Mouse (Mus musculus) stomach, postnatal 0 days (tissue): ENCODE data around the gene Duox1. TPM values are rescaled to one million over a fixed set of nuclear protein-coding genes. Genes with fewer than 3 reads are reported as not detected.

Source experiments
- ATAC-seq: fragments of 200-750 bp; cut with Nextera tagmentation; 2 replicates; pipeline ENCODE4 v1.8.0; 2017; ENCODE audit not compliant: low FRiP score, low TSS enrichment
- DNase-seq: peaks from one replicate; pipeline ENCODE4 v3.0.0-alpha.2; 2016; ENCODE audit warnings: low spot score
- H3K27ac ChIP-seq: fragments of 300-500 bp; sonication (generic); replicated peaks from 2 replicates; pipeline ENCODE4 v1.5.1; 2014; ENCODE audit warnings: mild to moderate bottlenecking, control low read depth
- H3K27me3 ChIP-seq: fragments of 300-500 bp; sonication (generic); 2 replicates; pipeline ENCODE4 v1.6.1; 2014; ENCODE audit warnings: low read length; ENCODE audit not compliant: control insufficient read depth, insufficient read depth
- H3K36me3 ChIP-seq: fragments of 300-500 bp; sonication (generic); 2 replicates; pipeline ENCODE4 v1.6.1; 2014; ENCODE audit warnings: low read length, mixed read lengths; ENCODE audit not compliant: control insufficient read depth, insufficient read depth
- H3K4me1 ChIP-seq: fragments of 300-500 bp; sonication (generic); replicated peaks from 2 replicates; pipeline ENCODE4 v1.6.1; 2014; ENCODE audit warnings: antibody characterized with exemption; ENCODE audit not compliant: control insufficient read depth, insufficient read depth
- H3K4me2 ChIP-seq: fragments of 300-500 bp; sonication (generic); replicated peaks from 2 replicates; pipeline ENCODE4 v1.6.1; 2014; ENCODE audit warnings: low read depth, mild to moderate bottlenecking, control low read depth, moderate library complexity
- H3K4me3 ChIP-seq: fragments of 300-500 bp; sonication (generic); 2 replicates; pipeline ENCODE4 v1.5.1; 2014; ENCODE audit warnings: low read depth, low read length, control low read depth
- H3K9ac ChIP-seq: fragments of 300-500 bp; sonication (generic); 2 replicates; pipeline ENCODE4 v1.6.1; 2014; ENCODE audit warnings: mild to moderate bottlenecking, low read length, control low read depth, mixed read lengths
- H3K9me3 ChIP-seq: fragments of 300-500 bp; sonication (generic); 2 replicates; pipeline ENCODE4 v1.6.1; 2016; ENCODE audit warnings: low read length; ENCODE audit not compliant: control insufficient read depth
- CTCF ChIP-seq: IDR thresholded peaks from 2 replicates; pipeline ENCODE4 v1.5.1; 2016; ENCODE audit warnings: antibody characterized with exemption, low read depth, mild to moderate bottlenecking, moderate library complexity
- EP300 ChIP-seq: optimal IDR thresholded peaks from 2 replicates; pipeline ENCODE3; 2016; ENCODE audit warnings: antibody characterized with exemption
- WGBS: fragments of 180-500 bp; shearing (Covaris S2); extraction: QIAGEN DNeasy Blood & Tissue Kit; methylation state at CpG from one replicate; pipeline ENCODE4 v1.1.7; 2014; 5-methylcytosine and 5-hydroxymethylcytosine counted together
- polyA plus RNA-seq: library from polyadenylated mRNA; unstranded; fragments of >200 nt; fragmentation: Nextera tagmentation; extraction: Ambion mirVana; gene quantifications from 2 replicates; pipeline ENCODE4 v1.2.1, GENCODE M21; 2015

Gene Duox1
- polyA plus RNA-seq, 1 experiment from 2014 or later = 3.5 TPM

DNA sequence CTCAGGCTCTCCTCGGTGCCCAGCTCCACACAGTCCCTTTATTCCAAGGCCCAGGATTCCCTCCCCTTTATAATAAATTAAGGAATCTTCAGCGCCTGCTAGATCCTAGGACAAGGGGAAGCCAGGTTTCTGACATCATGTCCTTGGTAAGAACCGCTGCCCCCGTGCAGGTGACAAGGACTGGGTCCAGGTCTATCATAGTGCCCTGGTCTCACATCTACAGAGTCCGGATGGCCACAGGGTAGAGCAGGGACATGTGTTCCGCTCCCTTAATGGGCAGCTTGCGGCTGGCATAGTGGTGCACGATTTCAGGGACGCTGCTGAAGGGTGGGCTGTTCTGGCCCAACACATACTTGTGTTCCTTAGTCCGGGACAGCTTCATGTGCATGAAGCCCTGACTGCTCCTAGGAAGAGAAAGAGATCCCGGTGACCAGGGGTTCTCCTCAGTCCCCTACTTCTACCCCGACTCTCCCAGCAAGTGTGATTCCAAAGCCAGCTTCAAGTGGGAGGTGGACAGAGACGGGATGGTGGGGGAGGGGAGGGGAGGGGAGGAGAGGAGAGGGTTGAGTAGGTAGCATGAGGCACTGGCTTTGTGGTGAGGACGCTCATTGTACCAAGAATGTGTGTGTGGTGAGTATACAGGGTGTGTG lies 33.8 kb downstream of the Duox1 start:
- Histone ChIP-seq H3K9ac (peak overlapping the region; percentile 75), H3K4me2 (peak overlapping the region; percentile 75), H3K9me3 (no peaks in the 10 kb centered on the region), H3K27me3 (no peaks in the 10 kb centered on the region), H3K4me1 (peaks cover 7% of the 10 kb centered on the region; the same call in 1 of the 2 replicates), H3K36me3 (no peaks in the 10 kb centered on the region), H3K27ac (peak overlapping the region; percentile 96), H3K4me3 (peak overlapping the region; percentile 68)
- TF ChIP-seq EP300 (no peak), CTCF (no peak)
- 11% methylated on average over 14 of the region's 14 CpGs for whole genome bisulfite sequencing
- ATAC-seq = peak; percentile 37; the same call in 1 of the 2 replicates
- peak; percentile 33 for DNase-seq

DNA sequence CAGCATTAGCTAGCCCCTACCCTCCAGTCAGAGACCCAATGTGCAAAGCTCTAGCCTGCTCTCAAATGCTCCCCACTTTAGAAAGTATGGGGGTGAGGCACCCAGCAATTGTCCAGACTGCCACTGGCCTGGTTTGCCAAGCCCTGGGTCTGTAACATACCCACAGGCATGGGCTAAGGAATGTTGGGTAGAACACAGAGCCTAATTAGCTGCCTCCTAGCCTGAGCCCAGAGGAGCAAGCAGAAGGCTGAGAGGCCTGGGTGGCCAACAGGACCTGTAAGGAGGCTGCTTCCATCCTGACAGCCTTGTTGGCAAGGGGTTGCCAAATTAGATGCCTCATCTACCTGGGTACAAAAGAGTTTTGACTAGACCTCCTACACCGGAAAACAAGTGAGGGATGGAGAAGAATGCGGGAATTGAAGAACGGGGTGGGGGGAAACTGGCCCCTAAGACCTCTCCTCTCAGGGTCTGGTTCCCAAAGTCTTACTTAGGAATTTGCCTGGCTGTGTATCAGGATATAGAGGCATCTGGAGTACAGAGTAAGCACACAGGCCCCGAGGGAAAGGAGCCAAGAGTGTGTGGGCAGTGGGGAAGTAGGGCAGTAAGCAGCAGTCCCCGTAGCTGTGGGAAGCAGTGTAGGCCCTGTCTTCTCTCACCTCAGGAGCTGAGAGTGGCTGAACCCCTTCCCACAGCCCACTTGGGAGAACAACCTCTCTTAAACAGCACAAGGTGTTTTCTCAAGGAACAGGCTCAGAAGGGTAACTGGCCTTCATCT lies 35.9 kb downstream of the Duox1 start:
- TF ChIP-seq CTCF (no peak), EP300 (no peak)
- ATAC-seq (no peak), DNase-seq (no peak)
- Histone ChIP-seq H3K4me1 (peaks cover 7% of the 10 kb centered on the region; the same call in 1 of the 2 replicates), H3K27ac (peak overlapping the region; percentile 69; the same call in 1 of the 2 replicates), H3K36me3 (no peaks in the 10 kb centered on the region), H3K9ac (no peak overlapping the region; the same call in 1 of the 2 replicates), H3K4me3 (no peak overlapping the region), H3K4me2 (no peak overlapping the region), H3K27me3 (no peaks in the 10 kb centered on the region), H3K9me3 (no peaks in the 10 kb centered on the region)
- 52% methylated on average over 5 of the region's 5 CpGs for WGBS

DNA sequence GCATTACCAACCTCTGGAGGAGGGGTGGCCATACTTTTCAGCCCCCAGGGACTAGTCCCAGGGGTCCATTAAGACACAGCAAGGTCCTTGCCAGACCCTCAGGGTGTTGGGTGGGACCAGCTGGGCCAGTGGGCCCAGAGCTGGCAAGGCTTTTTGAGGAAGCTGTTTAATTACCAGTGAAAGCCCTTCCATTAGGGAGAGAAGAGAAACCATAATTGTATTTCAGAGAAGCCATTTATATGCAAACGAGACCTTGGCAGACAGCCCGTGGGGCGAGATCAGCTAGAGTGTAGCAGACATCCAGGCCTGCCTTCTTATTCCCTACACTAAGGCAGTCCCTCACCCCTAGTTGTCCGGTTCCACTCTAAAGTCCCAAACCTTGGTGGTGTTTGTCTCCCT lies 36.5 kb downstream of the Duox1 start:
- peak overlapping the region; percentile 11; the same call in 1 of the 2 replicates for H3K4me2 ChIP-seq
- H3K27me3 ChIP-seq = no peaks in the 10 kb centered on the region
- WGBS = 22% methylated on average over 4 of the region's 4 CpGs
- no peak for TF ChIP-seq EP300
- no peak for TF ChIP-seq CTCF
- H3K4me3 ChIP-seq = no peak overlapping the region
- DNase-seq = peak; percentile 53
- peaks cover 7% of the 10 kb centered on the region; the same call in 1 of the 2 replicates for H3K4me1 ChIP-seq
- no peaks in the 10 kb centered on the region for H3K36me3 ChIP-seq
- H3K27ac ChIP-seq = peak overlapping the region; percentile 69; the same call in 1 of the 2 replicates
- no peak for ATAC-seq
- no peaks in the 10 kb centered on the region for H3K9me3 ChIP-seq
- no peak overlapping the region for H3K9ac ChIP-seq

DNA sequence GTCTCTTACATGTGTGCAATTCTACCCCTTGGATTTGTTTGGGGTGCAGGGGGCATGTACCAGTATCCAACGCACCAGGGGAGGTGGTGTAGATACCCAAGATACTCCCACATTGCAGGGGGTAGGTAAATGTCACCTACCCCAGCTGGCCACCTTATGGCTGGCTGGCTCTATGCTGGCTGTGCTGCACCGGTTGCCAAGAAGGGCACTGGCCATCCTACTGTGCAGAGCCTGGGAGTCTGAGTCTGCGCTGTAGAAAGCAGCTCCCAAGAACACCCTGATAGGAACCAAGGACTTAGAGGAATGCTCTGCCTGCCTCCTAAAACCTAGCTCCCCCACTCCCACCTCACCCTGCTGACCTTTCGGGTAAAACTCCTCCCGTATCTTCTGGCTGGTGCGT lies 37.5 kb downstream of the Duox1 start:
- Histone ChIP-seq H3K4me3 (no peak overlapping the region), H3K4me2 (no peak overlapping the region), H3K9me3 (no peaks in the 10 kb centered on the region), H3K27ac (no peak overlapping the region), H3K36me3 (no peaks in the 10 kb centered on the region), H3K4me1 (peaks cover 7% of the 10 kb centered on the region; the same call in 1 of the 2 replicates), H3K9ac (no peak overlapping the region), H3K27me3 (no peaks in the 10 kb centered on the region)
- TF ChIP-seq EP300 = no peak
- no peak for TF ChIP-seq CTCF
- ATAC-seq (no peak), DNase-seq (no peak)
- 84% methylated on average over 6 of the region's 6 CpGs for WGBS

DNA sequence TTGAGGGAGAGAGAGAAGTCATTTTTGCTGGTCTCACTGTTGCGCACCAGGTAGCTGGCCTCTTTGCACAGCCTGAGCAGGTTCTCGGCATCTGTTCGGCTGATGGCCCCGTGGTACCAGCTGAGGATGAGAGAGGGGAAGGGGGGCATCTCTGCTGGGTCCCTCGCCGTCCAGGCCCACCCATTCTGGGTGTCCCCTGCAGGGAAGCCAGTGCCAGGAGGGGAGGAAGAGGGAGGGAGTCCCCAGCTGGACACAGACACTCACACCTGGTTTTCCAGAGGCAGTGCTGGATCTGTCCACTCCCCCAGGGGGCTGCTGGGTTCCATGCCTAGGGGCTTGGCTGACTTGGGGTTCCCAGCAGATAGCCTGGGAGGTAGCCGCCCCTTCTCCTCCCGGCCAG lies 38.3 kb downstream of the Duox1 start:
- no peaks in the 10 kb centered on the region for H3K9me3 ChIP-seq
- 94% methylated on average over 8 of the region's 8 CpGs for WGBS
- no peak for TF ChIP-seq EP300
- no peak for TF ChIP-seq CTCF

More for the DNA sequence above, 38.3 kb downstream of the Duox1 start:
- ATAC-seq = no peak
- Histone ChIP-seq H3K27ac (no peak overlapping the region), H3K4me1 (peaks cover 7% of the 10 kb centered on the region; the same call in 1 of the 2 replicates), H3K9ac (no peak overlapping the region), H3K4me3 (no peak overlapping the region), H3K4me2 (no peak overlapping the region), H3K36me3 (no peaks in the 10 kb centered on the region), H3K27me3 (no peaks in the 10 kb centered on the region)
- DNase-seq = no peak
